Mouse (Mus musculus) bone marrow, adult 2 months (tissue): ENCODE data around the gene Gjc1. TPM values are rescaled to one million over a fixed set of nuclear protein-coding genes. Genes with fewer than 3 reads are reported as not detected.

Experiments used
- H3K27ac ChIP-seq: fragments of 200-500 bp; 2 replicates; pipeline ENCODE4 v1.5.1; 2012; ENCODE audit warnings: low read depth, mild to moderate bottlenecking, control low read depth, inconsistent platforms, low read length; ENCODE audit not compliant: control insufficient read depth, poor library complexity, insufficient read depth
- H3K4me1 ChIP-seq: fragments of 200-500 bp; 2 replicates; pipeline ENCODE4 v1.6.1; 2011; ENCODE audit warnings: low read length; ENCODE audit not compliant: control insufficient read depth, insufficient read depth
- H3K4me3 ChIP-seq: fragments of 200-500 bp; replicated peaks from 2 replicates; pipeline ENCODE3; 2011; ENCODE audit warnings: mild to moderate bottlenecking, low read depth, low read length, control low read depth; ENCODE audit not compliant: control insufficient read depth
- CTCF ChIP-seq: fragments of 200-500 bp; IDR thresholded peaks from 2 replicates; pipeline ENCODE4 v1.5.1; 2011; ENCODE audit warnings: low read length, control low read depth; ENCODE audit not compliant: control insufficient read depth, insufficient read depth
- POLR2A ChIP-seq: fragments of 200-500 bp; IDR thresholded peaks from 2 replicates; pipeline ENCODE4 v1.6.1; 2011; ENCODE audit warnings: low read depth, mild to moderate bottlenecking, control low read depth, low read length, borderline replicate concordance; ENCODE audit not compliant: control insufficient read depth
- WGBS: fragments of 180-500 bp; shearing (Covaris S2); methylation state at CpG from one replicate; pipeline ENCODE4 v1.1.7; 2018; 5-methylcytosine and 5-hydroxymethylcytosine counted together
- polyA plus RNA-seq: library from polyadenylated mRNA; stranded (reverse); fragments of >200 nt; gene quantifications from 2 replicates; pipeline ENCODE4 v1.2.4, GENCODE M21; 2011; ENCODE audit warnings: low replicate concordance; ENCODE audit not compliant: missing spikeins, insufficient read depth, insufficient read length

The Gjc1 gene
- polyA plus RNA-seq, 1 experiment, result 3.4 TPM

GRCm38 (mm10) chr11:102838126-102838525, 18.6 kb upstream of the Gjc1 start:
- Histone ChIP-seq H3K4me1 (no peaks in the 10 kb centered on the region), H3K27ac (no peak overlapping the region), H3K4me3 (no peak overlapping the region)
- TF ChIP-seq CTCF (no peak), POLR2A (no peak)
- WGBS, result 88% methylated on average over 2 of the region's 2 CpGs

- WGBS, result 94% methylated on average over 1 of the region's 1 CpGs
- no peaks in the 10 kb centered on the region for H3K4me1 ChIP-seq
- TF ChIP-seq CTCF (no peak), POLR2A (no peak)
- no peak overlapping the region for H3K27ac ChIP-seq
- no peak overlapping the region for H3K4me3 ChIP-seq
Observed at GRCm38 (mm10) chr11:102837385-102837784, 17.9 kb upstream of the Gjc1 start.

- H3K27ac ChIP-seq, result no peak overlapping the region
- TF ChIP-seq CTCF, result no peak
- no peak for TF ChIP-seq POLR2A
- whole genome bisulfite sequencing, result 86% methylated on average over 9 of the region's 9 CpGs
- no peak overlapping the region for H3K4me3 ChIP-seq
- H3K4me1 ChIP-seq, result no peaks in the 10 kb centered on the region
Observed at GRCm38 (mm10) chr11:102836146-102836545, 16.6 kb upstream of the Gjc1 start.

- 75% methylated on average over 4 of the region's 4 CpGs for WGBS
- H3K4me1 ChIP-seq, result no peaks in the 10 kb centered on the region
- H3K4me3 ChIP-seq, result no peak within 1 kb of the TSS
- TF ChIP-seq CTCF, result no peak
- TF ChIP-seq POLR2A, result no peak
- no peak within 1 kb of the TSS for H3K27ac ChIP-seq
Observed at GRCm38 (mm10) chr11:102835549-102835948, 16.0 kb upstream of the Gjc1 start, which contains the start of gene Higd1b. TSS of gene Higd1b (plus strand) at chr11:102835849.

GRCm38 (mm10) chr11:102834219-102834618, 14.7 kb upstream of the Gjc1 start:
- TF ChIP-seq CTCF (no peak), POLR2A (no peak)
- H3K27ac ChIP-seq, result no peak overlapping the region
- 84% methylated on average over 10 of the region's 10 CpGs for WGBS
- H3K4me3 ChIP-seq, result no peak overlapping the region
- H3K4me1 ChIP-seq, result no peaks in the 10 kb centered on the region

GRCm38 (mm10) chr11:102832700-102833297, 13.3 kb upstream of the Gjc1 start:
- 77% methylated on average over 18 of the region's 18 CpGs for WGBS
- H3K4me1 ChIP-seq, result no peaks in the 10 kb centered on the region
- TF ChIP-seq POLR2A (no peak), CTCF (no peak)
- no peak overlapping the region for H3K27ac ChIP-seq
- no peak overlapping the region for H3K4me3 ChIP-seq

- TF ChIP-seq POLR2A (no peak), CTCF (no peak)
- H3K4me3 ChIP-seq, result no peak overlapping the region
- H3K27ac ChIP-seq, result no peak overlapping the region
- 67% methylated on average over 4 of the region's 4 CpGs for WGBS
- no peaks in the 10 kb centered on the region for H3K4me1 ChIP-seq
Observed at GRCm38 (mm10) chr11:102830276-102830675, 10.8 kb upstream of the Gjc1 start.

- WGBS, result 39% methylated on average over 4 of the region's 4 CpGs
- Histone ChIP-seq H3K4me1 (no peaks in the 10 kb centered on the region; the same call in 1 of the 2 replicates), H3K27ac (no peak overlapping the region), H3K4me3 (no peak overlapping the region)
- no peak for TF ChIP-seq CTCF
- no peak for TF ChIP-seq POLR2A
Observed at GRCm38 (mm10) chr11:102827097-102827496, 7.6 kb upstream of the Gjc1 start.

GRCm38 (mm10) chr11:102826476-102826875, 7.0 kb upstream of the Gjc1 start:
- TF ChIP-seq CTCF (no peak), POLR2A (no peak)
- Histone ChIP-seq H3K4me1 (no peaks in the 10 kb centered on the region; the same call in 1 of the 2 replicates), H3K4me3 (no peak overlapping the region), H3K27ac (no peak overlapping the region)
- 82% methylated on average over 2 of the region's 2 CpGs for WGBS
